Mouse (Mus musculus): ENCODE measurements around the gene Uqcr10. TPM values are rescaled to one million over a fixed set of nuclear protein-coding genes. Genes with fewer than 3 reads are reported as not detected.

Gene Uqcr10
- 100 to 1,000 TPM; 360 to 388 TPM for total RNA-seq (2021)

GRCm38 (mm10) chr11:4704072-4704964, at the start of gene Uqcr10, which contains the start of gene Zmat5:
Gene Uqcr10 (minus strand): TSS chr11:4704342.
Gene Zmat5 (plus strand): TSS chr11:4704678.
- intact Hi-C loops (cut with DNase I), result no loop called here
- peak; percentile 91 for DNase-seq (ENCODE audit: low spot score in 2 of 2)

- intact Hi-C loops (cut with DNase I), result no loop called here
Measured at GRCm38 (mm10) chr11:4752836-4753235, 48.7 kb upstream of the Uqcr10 start.

GRCm38 (mm10) chr11:4750263-4750662, 46.1 kb upstream of the Uqcr10 start:
- no peak for DNase-seq (ENCODE audit: low spot score in 2 of 2)

More at GRCm38 (mm10) chr11:4752836-4753235, 48.7 kb upstream of the Uqcr10 start:
- no peak for DNase-seq (ENCODE audit: low spot score in 2 of 2)

GRCm38 (mm10) chr11:4747285-4747684, 43.1 kb upstream of the Uqcr10 start:
- no peak for DNase-seq (ENCODE audit: low spot score in 2 of 2)
- intact Hi-C loops (cut with DNase I), result loop anchor here (5.0 kb wide), 1 partner anchor 715 kb away; the partner anchor contains the start of gene Sec14l4

More at GRCm38 (mm10) chr11:4750263-4750662, 46.1 kb upstream of the Uqcr10 start:
- intact Hi-C loops (cut with DNase I), result no loop called here

- intact Hi-C loops (cut with DNase I), result loop anchor here (5.0 kb wide), 1 partner anchor 714 kb away; the partner anchor contains the start of gene Sec14l4
- no peak for DNase-seq (ENCODE audit: low spot score in 2 of 2)
Measured at GRCm38 (mm10) chr11:4746733-4747132, 42.6 kb upstream of the Uqcr10 start, which contains the start of gene Cabp7. Gene Cabp7 (minus strand): TSS chr11:4746778.

GRCm38 (mm10) chr11:4745969-4746368, 41.8 kb upstream of the Uqcr10 start:
- intact Hi-C loops (cut with DNase I), result loop anchor here (5.0 kb wide), 1 partner anchor 714 kb away; the partner anchor contains the start of gene Sec14l4

GRCm38 (mm10) chr11:4744691-4745090, 40.5 kb upstream of the Uqcr10 start:
- intact Hi-C loops (cut with DNase I), result loop anchor here (5.0 kb wide), 1 partner anchor 712 kb away; the partner anchor contains the start of gene Sec14l4
- no peak for DNase-seq (ENCODE audit: low spot score in 2 of 2)

More at GRCm38 (mm10) chr11:4745969-4746368, 41.8 kb upstream of the Uqcr10 start:
- DNase-seq (ENCODE audit: low spot score in 2 of 2), result no peak

- intact Hi-C loops (cut with DNase I), result no loop called here
- DNase-seq (ENCODE audit: low spot score in 2 of 2), result no peak
Measured at GRCm38 (mm10) chr11:4740785-4741184, 36.6 kb upstream of the Uqcr10 start.

- intact Hi-C loops (cut with DNase I), result no loop called here
- no peak for DNase-seq (ENCODE audit: low spot score in 2 of 2)
Measured at GRCm38 (mm10) chr11:4738719-4739118, 34.6 kb upstream of the Uqcr10 start.

- DNase-seq (ENCODE audit: low spot score in 2 of 2), result no peak
- intact Hi-C loops (cut with DNase I), result no loop called here
Measured at GRCm38 (mm10) chr11:4737682-4738081, 33.5 kb upstream of the Uqcr10 start.

GRCm38 (mm10) chr11:4736355-4736754, 32.2 kb upstream of the Uqcr10 start:
- intact Hi-C loops (cut with DNase I), result no loop called here

GRCm38 (mm10) chr11:4734179-4734578, 30.0 kb upstream of the Uqcr10 start:
- intact Hi-C loops (cut with DNase I), result no loop called here
- no peak for DNase-seq (ENCODE audit: low spot score in 2 of 2)

More at GRCm38 (mm10) chr11:4736355-4736754, 32.2 kb upstream of the Uqcr10 start:
- no peak for DNase-seq (ENCODE audit: low spot score in 2 of 2)

- intact Hi-C loops (cut with DNase I), result no loop called here
- no peak for DNase-seq (ENCODE audit: low spot score in 2 of 2)
Measured at GRCm38 (mm10) chr11:4731781-4732180, 27.6 kb upstream of the Uqcr10 start.

- DNase-seq (ENCODE audit: low spot score in 2 of 2), result no peak
- intact Hi-C loops (cut with DNase I), result no loop called here
Measured at GRCm38 (mm10) chr11:4730913-4731312, 26.8 kb upstream of the Uqcr10 start.

- intact Hi-C loops (cut with DNase I), result no loop called here
- DNase-seq (ENCODE audit: low spot score in 2 of 2), result no peak
Measured at GRCm38 (mm10) chr11:4730096-4730495, 26.0 kb upstream of the Uqcr10 start.

- intact Hi-C loops (cut with DNase I), result no loop called here
- no peak for DNase-seq (ENCODE audit: low spot score in 2 of 2)
Measured at GRCm38 (mm10) chr11:4729603-4730002, 25.5 kb upstream of the Uqcr10 start.

GRCm38 (mm10) chr11:4721728-4722127, 17.6 kb upstream of the Uqcr10 start:
- intact Hi-C loops (cut with DNase I), result no loop called here
- DNase-seq (ENCODE audit: low spot score in 2 of 2), result no peak

GRCm38 (mm10) chr11:4720900-4721580, 16.9 kb upstream of the Uqcr10 start:
- DNase-seq (ENCODE audit: low spot score in 2 of 2), result peak; percentile 31 to 35
- intact Hi-C loops (cut with DNase I), result no loop called here

- intact Hi-C loops (cut with DNase I), result no loop called here
- DNase-seq (ENCODE audit: low spot score in 2 of 2), result no peak
Measured at GRCm38 (mm10) chr11:4720393-4720792, 16.3 kb upstream of the Uqcr10 start.

- intact Hi-C loops (cut with DNase I), result no loop called here
- DNase-seq (ENCODE audit: low spot score in 2 of 2), result no peak
Measured at GRCm38 (mm10) chr11:4719961-4720360, 15.8 kb upstream of the Uqcr10 start.
